Mouse (Mus musculus): ENCODE results near the gene Stra8.
A peak's percentile ranks its signal among the peaks of the same experiment; 100 is the strongest.

DNA sequence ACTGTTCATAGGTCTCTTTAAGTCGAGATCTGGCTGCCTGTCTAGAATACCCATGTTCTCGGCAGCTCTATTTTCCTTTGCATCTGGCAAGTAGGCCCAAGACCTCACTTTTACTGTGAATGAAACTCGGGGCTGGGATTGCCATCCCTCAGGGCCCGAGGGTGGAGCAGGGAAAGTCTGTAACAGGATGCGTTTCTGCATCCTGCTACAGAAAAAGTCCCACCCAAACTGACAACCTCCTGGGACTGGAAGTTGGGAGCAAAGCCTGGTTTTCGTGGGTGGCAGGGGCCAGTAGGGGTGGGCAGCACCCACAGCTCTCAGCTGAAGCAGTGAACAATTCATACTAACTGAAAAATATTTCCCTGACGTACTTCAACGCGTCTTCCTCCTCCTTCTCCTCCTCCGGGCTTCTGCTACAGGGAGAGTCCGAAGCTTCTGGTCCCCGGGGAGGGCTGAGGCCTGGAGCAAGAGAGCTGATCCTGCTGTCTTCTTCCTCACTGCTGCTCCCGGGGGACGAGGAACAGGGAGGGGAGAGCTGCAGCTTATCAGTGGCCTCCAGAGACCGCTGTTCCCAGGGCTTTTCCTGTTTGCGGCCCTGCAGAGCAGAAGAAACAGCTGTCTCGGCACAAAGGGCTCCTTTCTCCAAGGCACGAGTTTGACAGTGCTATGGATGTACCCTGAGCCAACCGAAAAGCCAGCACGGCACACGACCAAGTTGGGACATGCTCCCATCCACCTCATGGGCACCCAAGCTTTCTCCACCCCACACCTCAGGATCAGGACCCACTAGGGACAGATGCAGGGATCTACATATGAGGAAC lies 45.7 kb upstream of the Stra8 start:
- TF ChIP-seq POLR2A (IDR thresholded peaks at IDR 0.05; ENCODE audit: borderline replicate concordance, extremely low read depth, low read depth, low read length) = no peak; the same call in 1 of the 2 replicates
- TF ChIP-seq CTCF (IDR thresholded peaks at IDR 0.05; ENCODE audit: insufficient read depth, low read length) = 0 out of 2 replicates have a peak, but pooled peaks have one; percentile 10
